25 mouse cellular contexts compared by ENCODE assay signal in the genomic region with DNA sequence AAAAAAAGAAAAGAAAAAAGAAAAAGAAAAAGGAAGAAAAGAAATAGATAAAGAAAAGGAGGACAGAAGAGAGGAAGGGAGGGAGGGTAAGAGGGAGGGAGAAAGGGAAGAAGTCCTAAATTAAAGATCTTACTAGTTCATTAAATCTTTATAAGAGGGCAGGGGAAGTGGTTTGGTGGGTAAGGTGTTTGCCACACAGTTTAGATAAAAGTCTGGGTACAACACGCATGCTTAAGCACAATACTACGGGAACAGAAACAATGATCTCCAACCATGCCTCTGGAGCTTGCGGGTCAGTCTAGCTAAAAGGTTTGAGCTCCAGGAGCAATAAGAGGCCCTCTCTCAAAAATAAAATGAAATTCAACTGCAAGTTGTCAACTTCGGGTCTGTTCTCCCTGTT.
"Had no signal": no experiment of that assay in that cellular context is flagged by ENCODE, and none has a peak within 500 bp of the region (broad histone marks: within the 10 kb centered on the region; RNA-seq: fewer than 3 reads in every experiment).

No protein-coding gene starts in this region.

- H3K9ac ChIP-seq: embryonic facial prominence, embryonic 12.5 days; embryonic facial prominence, embryonic 13.5 days; embryonic facial prominence, embryonic 15.5 days; forebrain, embryonic 12.5 days; forebrain, embryonic 13.5 days; forebrain, embryonic 15.5 days; forebrain, postnatal 0 days had no signal

- H3K27me3 ChIP-seq: embryonic facial prominence, embryonic 12.5 days; embryonic facial prominence, embryonic 13.5 days; embryonic facial prominence, embryonic 15.5 days; forebrain, embryonic 12.5 days; forebrain, embryonic 13.5 days; forebrain, embryonic 15.5 days had no signal

- DNase-seq: cerebellum, adult 9-11 months; cerebellum, postnatal 10 days; cerebellum, postnatal 14 days; cerebellum, postnatal 25 days; cerebellum, postnatal 36 days; embryo, embryonic 11 days; forebrain, postnatal 0 days; gastrocnemius, adult 2 months; gastrocnemius, postnatal 10 days; gastrocnemius, postnatal 14 days; gastrocnemius, postnatal 25 days; gastrocnemius, postnatal 36 days; heart, adult 11 months; heart, adult 18-20 months; heart, adult 2 months had no signal

- H3K36me3 ChIP-seq: embryonic facial prominence, embryonic 10.5 days; embryonic facial prominence, embryonic 12.5 days; embryonic facial prominence, embryonic 13.5 days; embryonic facial prominence, embryonic 15.5 days; forebrain, embryonic 10.5 days; forebrain, embryonic 12.5 days; forebrain, embryonic 15.5 days; heart, embryonic 10.5 days had no signal

- H3K4me3 ChIP-seq: embryonic facial prominence, embryonic 10.5 days; embryonic facial prominence, embryonic 12.5 days; embryonic facial prominence, embryonic 13.5 days; embryonic facial prominence, embryonic 15.5 days; erythroblast, embryonic 14.5 days; forebrain, embryonic 10.5 days; forebrain, embryonic 12.5 days; forebrain, embryonic 13.5 days; forebrain, embryonic 15.5 days; gastrocnemius, adult 2 months; heart, adult 2 months; heart, embryonic 10.5 days had no signal

- H3K9me3 ChIP-seq: embryonic facial prominence, embryonic 10.5 days; embryonic facial prominence, embryonic 12.5 days; embryonic facial prominence, embryonic 13.5 days; embryonic facial prominence, embryonic 15.5 days; forebrain, embryonic 10.5 days; forebrain, embryonic 12.5 days; forebrain, embryonic 13.5 days; forebrain, embryonic 15.5 days; heart, embryonic 10.5 days had no signal

- H3K4me1 ChIP-seq: embryonic facial prominence, embryonic 10.5 days; embryonic facial prominence, embryonic 12.5 days; embryonic facial prominence, embryonic 13.5 days; embryonic facial prominence, embryonic 15.5 days; forebrain, embryonic 10.5 days; forebrain, embryonic 12.5 days; forebrain, embryonic 13.5 days; forebrain, embryonic 15.5 days; heart, embryonic 10.5 days had no signal

- H3K27ac ChIP-seq: embryonic facial prominence, embryonic 10.5 days; embryonic facial prominence, embryonic 12.5 days; embryonic facial prominence, embryonic 13.5 days; embryonic facial prominence, embryonic 15.5 days; forebrain, embryonic 10.5 days; forebrain, embryonic 12.5 days; forebrain, embryonic 13.5 days; forebrain, embryonic 15.5 days; gastrocnemius, adult 2 months; heart, adult 2 months; heart, embryonic 10.5 days had no signal
